Mouse (Mus musculus): ENCODE data around the gene Mettl21c. TPM values are rescaled to one million over a fixed set of nuclear protein-coding genes. Genes with fewer than 3 reads are reported as not detected.

Gene Mettl21c
- polyA plus RNA-seq, 1 experiment from 2014 or later = 1.0 TPM

GRCm38 (mm10) chr1:44015556-44015955, 4.3 kb downstream of the Mettl21c start:
- 95% methylated on average over 2 of the region's 2 CpGs for WGBS
- H3K4me3 ChIP-seq = no peak overlapping the region
- no peak overlapping the region for H3K9ac ChIP-seq
- H3K27me3 ChIP-seq = no peaks in the 10 kb centered on the region
- no peak overlapping the region for H3K27ac ChIP-seq (replicated peaks)
- H3K9me3 ChIP-seq = no peaks in the 10 kb centered on the region
- no peaks in the 10 kb centered on the region for H3K36me3 ChIP-seq
- H3K4me2 ChIP-seq = no peak overlapping the region
- no peaks in the 10 kb centered on the region for H3K4me1 ChIP-seq (replicated peaks)
- ATAC-seq (ENCODE audit: low read depth) = no peak

GRCm38 (mm10) chr1:44004513-44004912, 15.3 kb downstream of the Mettl21c start:
- Histone ChIP-seq H3K4me2 (no peak overlapping the region), H3K27me3 (no peaks in the 10 kb centered on the region), H3K27ac (replicated peaks) (no peak overlapping the region), H3K9me3 (no peaks in the 10 kb centered on the region), H3K4me1 (replicated peaks) (no peaks in the 10 kb centered on the region), H3K4me3 (no peak overlapping the region), H3K9ac (no peak overlapping the region), H3K36me3 (peaks cover 44% of the 10 kb centered on the region)
- WGBS = 97% methylated on average over 2 of the region's 2 CpGs
- no peak for ATAC-seq (ENCODE audit: low read depth)

GRCm38 (mm10) chr1:43996914-43997589, 22.8 kb downstream of the Mettl21c start:
- H3K4me1 ChIP-seq (replicated peaks) = no peaks in the 10 kb centered on the region
- 96% methylated on average over 4 of the region's 4 CpGs for WGBS

GRCm38 (mm10) chr1:43971089-43971488, 48.7 kb downstream of the Mettl21c start:
- WGBS = 79% methylated on average over 3 of the region's 3 CpGs
- no peak for ATAC-seq (ENCODE audit: low read depth)
- H3K36me3 ChIP-seq = peaks cover 49% of the 10 kb centered on the region
- H3K4me1 ChIP-seq (replicated peaks) = no peaks in the 10 kb centered on the region
- H3K4me2 ChIP-seq = no peak overlapping the region
- no peak overlapping the region for H3K27ac ChIP-seq (replicated peaks)
- no peaks in the 10 kb centered on the region for H3K9me3 ChIP-seq
- no peaks in the 10 kb centered on the region for H3K27me3 ChIP-seq
- no peak overlapping the region for H3K9ac ChIP-seq
- no peak overlapping the region for H3K4me3 ChIP-seq

More at GRCm38 (mm10) chr1:43996914-43997589, 22.8 kb downstream of the Mettl21c start:
- no peak overlapping the region for H3K4me3 ChIP-seq
- peaks cover 69% of the 10 kb centered on the region for H3K36me3 ChIP-seq
- no peaks in the 10 kb centered on the region for H3K27me3 ChIP-seq
- no peak overlapping the region for H3K4me2 ChIP-seq
- 0 out of 2 replicates have a peak, but pooled peaks cover 13% of the 10 kb centered on the region for H3K9me3 ChIP-seq
- no peak overlapping the region for H3K9ac ChIP-seq
- ATAC-seq (ENCODE audit: low read depth) = no peak
- no peak overlapping the region for H3K27ac ChIP-seq (replicated peaks)

GRCm38 (mm10) chr1:43969361-43969760, 50.5 kb downstream of the Mettl21c start:
- H3K4me1 ChIP-seq (replicated peaks) = no peaks in the 10 kb centered on the region
- H3K9me3 ChIP-seq = no peaks in the 10 kb centered on the region
- no peak overlapping the region for H3K27ac ChIP-seq (replicated peaks)
- no peak overlapping the region for H3K4me2 ChIP-seq
- no peak overlapping the region for H3K9ac ChIP-seq
- ATAC-seq (ENCODE audit: low read depth) = no peak
- WGBS = 90% methylated on average over 3 of the region's 3 CpGs
- H3K4me3 ChIP-seq = no peak overlapping the region
- H3K27me3 ChIP-seq = no peaks in the 10 kb centered on the region
- peaks cover 52% of the 10 kb centered on the region for H3K36me3 ChIP-seq

- H3K27me3 ChIP-seq = no peaks in the 10 kb centered on the region
- H3K4me2 ChIP-seq = no peak overlapping the region
Observed at GRCm38 (mm10) chr1:43966756-43967155, 53.1 kb downstream of the Mettl21c start.

GRCm38 (mm10) chr1:43964381-43964780, 55.5 kb downstream of the Mettl21c start:
- H3K9me3 ChIP-seq = no peaks in the 10 kb centered on the region
- no peak overlapping the region for H3K9ac ChIP-seq
- WGBS = 96% methylated on average over 4 of the region's 4 CpGs
- H3K27ac ChIP-seq (replicated peaks) = no peak overlapping the region
- peaks cover 54% of the 10 kb centered on the region for H3K36me3 ChIP-seq
- no peak overlapping the region for H3K4me2 ChIP-seq
- no peaks in the 10 kb centered on the region for H3K4me1 ChIP-seq (replicated peaks)
- no peak overlapping the region for H3K4me3 ChIP-seq
- H3K27me3 ChIP-seq = no peaks in the 10 kb centered on the region
- ATAC-seq (ENCODE audit: low read depth) = no peak

More at GRCm38 (mm10) chr1:43966756-43967155, 53.1 kb downstream of the Mettl21c start:
- peaks cover 45% of the 10 kb centered on the region for H3K36me3 ChIP-seq
- WGBS = 86% methylated on average over 4 of the region's 4 CpGs
- H3K4me1 ChIP-seq (replicated peaks) = no peaks in the 10 kb centered on the region
- H3K9ac ChIP-seq = no peak overlapping the region
- no peak overlapping the region for H3K27ac ChIP-seq (replicated peaks)
- no peak for ATAC-seq (ENCODE audit: low read depth)
- H3K9me3 ChIP-seq = no peaks in the 10 kb centered on the region
- H3K4me3 ChIP-seq = no peak overlapping the region

Other genes starting within 250 kb of the Mettl21c start
- gene Uxs1, start 192.2 kb downstream of the Mettl21c start, polyA plus RNA-seq (2015; fragmentation: Nextera tagmentation; extraction: Ambion mirVana) = 18.2 and 22.0 TPM in 2 replicates
- gene Tpp2, start 86.4 kb downstream of the Mettl21c start, polyA plus RNA-seq (2015; fragmentation: Nextera tagmentation; extraction: Ambion mirVana) = 69.2 and 70.2 TPM in 2 replicates
- 0.06 TPM in 1 of 2 replicates, not detected in the other for gene Gm8251, start 41.9 kb upstream of the Mettl21c start, polyA plus RNA-seq (2015; fragmentation: Nextera tagmentation; extraction: Ambion mirVana)
- gene Tex30, start 82.4 kb upstream of the Mettl21c start, polyA plus RNA-seq (2015; fragmentation: Nextera tagmentation; extraction: Ambion mirVana) = 49.1 and 54.1 TPM in 2 replicates
- gene Kdelc1, start 98.8 kb upstream of the Mettl21c start, polyA plus RNA-seq (2015; fragmentation: Nextera tagmentation; extraction: Ambion mirVana) = 30.0 and 35.2 TPM in 2 replicates
- 31.3 and 32.3 TPM in 2 replicates for gene Bivm, start 98.9 kb upstream of the Mettl21c start, polyA plus RNA-seq (2015; fragmentation: Nextera tagmentation; extraction: Ambion mirVana)
- gene Ercc5, start 127.7 kb upstream of the Mettl21c start, polyA plus RNA-seq (2015; fragmentation: Nextera tagmentation; extraction: Ambion mirVana) = 33.1 and 33.6 TPM in 2 replicates
- gene Mettl21e, start 198.9 kb upstream of the Mettl21c start, polyA plus RNA-seq (2015; fragmentation: Nextera tagmentation; extraction: Ambion mirVana) = not detected in 2 replicates

Measured in neural tube, embryonic 13.5 days (tissue).